Mouse (Mus musculus): ENCODE data around the gene Ppdpf.

DNA sequence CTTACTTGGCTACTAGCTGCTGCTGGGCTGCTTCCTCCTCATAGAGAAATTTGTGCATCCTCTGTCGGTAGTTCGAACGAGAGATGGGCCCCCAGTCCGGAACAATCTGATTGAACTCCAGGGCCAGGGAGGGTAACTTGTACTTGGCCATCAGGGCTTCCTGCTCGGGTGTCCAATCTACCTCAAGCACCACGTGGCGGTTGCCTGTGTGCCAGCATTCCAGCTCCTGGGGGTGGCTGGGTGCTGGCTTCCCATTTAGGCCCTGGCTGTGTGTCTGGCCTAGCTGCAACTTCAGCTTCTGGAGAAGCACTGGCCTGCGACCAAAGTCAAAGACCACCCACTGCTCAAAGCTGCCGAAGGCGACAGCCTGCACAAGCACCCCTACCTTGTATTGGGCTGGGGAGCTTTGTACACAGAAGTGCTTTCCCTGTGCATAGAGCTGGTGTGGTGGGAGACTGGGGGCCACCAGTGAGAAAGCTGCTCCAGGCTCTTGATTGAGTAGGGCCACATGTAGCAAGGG lies 51.1 kb downstream of the Ppdpf start:
- TF ChIP-seq POLR2A (IDR thresholded peaks at IDR 0.05; ENCODE audit: extremely low read depth, insufficient read depth, low read length): no peak
- TF ChIP-seq CTCF (IDR thresholded peaks at IDR 0.05; ENCODE audit: extremely low read depth, insufficient read depth, low read length): no peak
